Mouse (Mus musculus): ENCODE measurements around the gene Dlg2.

DNA sequence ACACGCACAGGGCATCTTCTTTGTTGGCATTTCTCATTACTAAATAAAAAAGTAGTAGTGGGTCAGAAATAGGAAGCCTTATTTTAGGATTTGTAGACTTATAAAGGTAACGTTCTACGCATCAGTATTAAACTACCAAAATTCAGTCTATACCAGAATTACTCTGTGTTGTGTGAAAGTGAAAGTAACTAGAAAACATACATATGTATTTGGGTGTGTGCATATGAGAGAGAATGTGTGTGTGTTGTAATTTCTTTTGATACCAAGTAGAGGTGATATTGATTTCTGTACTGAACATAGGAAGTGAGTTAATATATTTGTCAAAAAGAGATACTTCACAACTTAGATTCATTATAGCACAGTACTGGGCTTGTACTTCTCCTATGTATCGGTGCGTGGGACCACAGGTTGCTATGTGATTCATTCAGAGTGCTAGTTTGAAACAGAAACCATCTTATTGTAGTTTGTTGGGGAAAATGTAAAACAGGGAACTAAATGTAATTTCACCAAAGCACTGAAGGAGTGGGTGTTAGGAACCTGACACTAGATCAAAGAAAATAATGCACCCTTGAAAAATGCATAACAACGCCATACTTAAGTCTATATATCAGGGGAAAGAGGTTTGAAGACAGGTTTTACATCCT lies 1688.5 kb downstream of the Dlg2 start:
- TF ChIP-seq POLR2A (IDR thresholded peaks at IDR 0.05; ENCODE audit: borderline replicate concordance, extremely low read depth, low read depth, low read length) (no peak), CTCF (IDR thresholded peaks at IDR 0.05; ENCODE audit: insufficient read depth, low read length) (no peak)
